Mouse (Mus musculus): ENCODE results near the gene Olfr243. TPM values are rescaled to one million over a fixed set of nuclear protein-coding genes. Genes with fewer than 3 reads are reported as not detected.
"Not testable (repeated sequence)": the region's sequence is repeated elsewhere in the genome, so short reads cannot be mapped to it uniquely, and the experiment has no call there.

Olfr243 gene
- polyA plus RNA-seq, 1 experiment from 2014 or later = not detected

DNA sequence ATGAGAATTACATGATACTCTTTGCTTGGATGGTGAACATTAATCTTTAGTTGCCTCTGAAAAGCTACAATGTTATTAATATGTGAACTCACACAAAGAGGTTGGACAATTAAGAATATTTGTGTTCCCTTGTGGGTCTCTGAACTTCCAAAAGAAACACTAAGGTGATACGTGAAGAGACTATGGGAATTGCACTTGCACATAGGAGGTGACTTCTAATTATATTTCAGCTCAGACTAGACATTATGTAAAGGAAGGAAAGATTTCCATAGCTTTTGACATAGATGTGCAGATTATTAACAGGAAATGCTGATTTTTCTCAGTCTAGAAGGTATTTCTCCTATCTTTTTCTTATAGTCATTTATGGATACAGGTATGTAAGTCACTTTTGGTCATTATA, 15.6 kb downstream of the Olfr243 start, which contains the start of gene Olfr628:
Olfr628 (plus strand) TSS at position 301 of the 400 bp plus-strand sequence.
- TF ChIP-seq CTCF (IDR thresholded peaks at IDR 0.05; ENCODE audit: low read depth) (no peak), EP300 (optimal IDR thresholded peaks at IDR 0.05) (no peak)
- DNase-seq (ENCODE audit: low spot score) (no peak), ATAC-seq (ENCODE audit: low FRiP score, low TSS enrichment) (no peak)
- no peaks in the 10 kb centered on the region for H3K9me3 ChIP-seq (ENCODE audit: control insufficient read depth, low read length)
- no peaks in the 10 kb centered on the region for H3K36me3 ChIP-seq (ENCODE audit: control insufficient read depth, insufficient read depth, low read length)
- H3K4me1 ChIP-seq (replicated peaks; ENCODE audit: control insufficient read depth, insufficient read depth) = no peaks in the 10 kb centered on the region
- no peak within 1 kb of the TSS for H3K9ac ChIP-seq (ENCODE audit: low read length)
- no peak within 1 kb of the TSS for H3K27ac ChIP-seq (replicated peaks)
- no peak within 1 kb of the TSS for H3K4me2 ChIP-seq (replicated peaks; ENCODE audit: low read depth)
- H3K27me3 ChIP-seq (ENCODE audit: control insufficient read depth, insufficient read depth, low read length) = no peaks in the 10 kb centered on the region
- 77% methylated on average over 1 of the region's 1 CpGs for WGBS
- no peak within 1 kb of the TSS for H3K4me3 ChIP-seq (ENCODE audit: low read depth, low read length)

DNA sequence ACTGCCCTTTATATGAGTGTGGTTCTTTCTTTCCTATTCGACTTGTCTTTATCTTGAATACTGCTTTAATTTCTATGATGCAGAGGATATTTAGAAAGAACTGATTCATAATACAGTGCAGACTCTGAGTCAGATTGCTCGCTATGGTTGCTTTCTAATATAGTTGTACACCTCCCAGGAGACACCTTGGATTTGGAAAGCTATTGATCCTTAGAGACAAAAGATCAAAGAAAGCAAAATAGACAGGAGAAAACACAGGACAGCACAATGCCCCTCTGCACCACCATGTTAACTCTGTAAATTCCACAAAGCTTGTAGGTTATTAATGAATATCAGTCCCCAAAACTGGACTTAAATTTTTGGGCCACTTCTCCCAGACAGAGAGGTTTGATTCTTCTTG, 30.4 kb downstream of the Olfr243 start, which contains the start of gene Olfr629:
Olfr629 (minus strand) TSS at position 101 of the 400 bp plus-strand sequence.
- 70% methylated on average over 2 of the region's 2 CpGs for WGBS

DNA sequence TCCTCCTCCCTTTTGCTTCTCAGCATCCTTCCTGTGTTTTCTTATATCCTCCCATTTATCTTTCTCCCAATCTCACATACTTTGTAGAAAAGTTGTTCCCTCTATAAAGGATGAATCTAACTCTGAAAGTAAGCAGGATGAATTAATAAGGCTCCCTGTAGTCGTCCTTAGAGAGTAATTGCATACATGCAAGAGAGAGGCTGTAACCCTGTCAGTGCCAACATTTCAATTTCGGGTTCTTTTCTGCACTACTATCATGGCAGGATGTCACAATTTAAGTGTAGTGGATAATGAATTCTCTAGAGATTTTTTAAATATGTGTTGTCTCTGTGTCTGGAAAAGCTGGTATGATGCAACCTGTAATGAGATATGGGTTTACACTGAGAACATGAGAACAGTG, 42.8 kb downstream of the Olfr243 start, which contains the start of gene Olfr630:
Olfr630 (minus strand) TSS at position 101 of the 400 bp plus-strand sequence.
- H3K9me3 ChIP-seq (ENCODE audit: control insufficient read depth, low read length) = no peaks in the 10 kb centered on the region
- DNase-seq (ENCODE audit: low spot score) (no peak), ATAC-seq (ENCODE audit: low FRiP score, low TSS enrichment) (no peak)
- H3K27ac ChIP-seq (replicated peaks) = no peak within 1 kb of the TSS
- 36% methylated on average over 2 of the region's 2 CpGs for WGBS
- H3K4me2 ChIP-seq (replicated peaks; ENCODE audit: low read depth) = no peak within 1 kb of the TSS
- TF ChIP-seq CTCF (IDR thresholded peaks at IDR 0.05; ENCODE audit: low read depth) = no peak
- no peak for TF ChIP-seq EP300 (optimal IDR thresholded peaks at IDR 0.05)
- H3K36me3 ChIP-seq (ENCODE audit: control insufficient read depth, insufficient read depth, low read length) = no peaks in the 10 kb centered on the region
- no peaks in the 10 kb centered on the region for H3K4me1 ChIP-seq (replicated peaks; ENCODE audit: control insufficient read depth, insufficient read depth)
- no peak within 1 kb of the TSS for H3K9ac ChIP-seq (ENCODE audit: low read length)
- no peak within 1 kb of the TSS for H3K4me3 ChIP-seq (ENCODE audit: low read depth, low read length)
- no peaks in the 10 kb centered on the region for H3K27me3 ChIP-seq (ENCODE audit: control insufficient read depth, insufficient read depth, low read length)

More for the DNA sequence above, 30.4 kb downstream of the Olfr243 start, which contains the start of gene Olfr629:
- no peak within 1 kb of the TSS for H3K4me2 ChIP-seq (replicated peaks; ENCODE audit: low read depth)
- H3K27me3 ChIP-seq (ENCODE audit: control insufficient read depth, insufficient read depth, low read length) = no peaks in the 10 kb centered on the region
- ATAC-seq (ENCODE audit: low FRiP score, low TSS enrichment) (no peak), DNase-seq (ENCODE audit: low spot score) (no peak)
- H3K27ac ChIP-seq (replicated peaks) = no peak within 1 kb of the TSS
- H3K4me1 ChIP-seq (replicated peaks; ENCODE audit: control insufficient read depth, insufficient read depth) = no peaks in the 10 kb centered on the region
- no peak within 1 kb of the TSS for H3K4me3 ChIP-seq (ENCODE audit: low read depth, low read length)
- no peaks in the 10 kb centered on the region for H3K36me3 ChIP-seq (ENCODE audit: control insufficient read depth, insufficient read depth, low read length)
- no peaks in the 10 kb centered on the region for H3K9me3 ChIP-seq (ENCODE audit: control insufficient read depth, low read length)
- H3K9ac ChIP-seq (ENCODE audit: low read length) = no peak within 1 kb of the TSS
- TF ChIP-seq CTCF (IDR thresholded peaks at IDR 0.05; ENCODE audit: low read depth) = no peak
- TF ChIP-seq EP300 (optimal IDR thresholded peaks at IDR 0.05) = no peak

DNA sequence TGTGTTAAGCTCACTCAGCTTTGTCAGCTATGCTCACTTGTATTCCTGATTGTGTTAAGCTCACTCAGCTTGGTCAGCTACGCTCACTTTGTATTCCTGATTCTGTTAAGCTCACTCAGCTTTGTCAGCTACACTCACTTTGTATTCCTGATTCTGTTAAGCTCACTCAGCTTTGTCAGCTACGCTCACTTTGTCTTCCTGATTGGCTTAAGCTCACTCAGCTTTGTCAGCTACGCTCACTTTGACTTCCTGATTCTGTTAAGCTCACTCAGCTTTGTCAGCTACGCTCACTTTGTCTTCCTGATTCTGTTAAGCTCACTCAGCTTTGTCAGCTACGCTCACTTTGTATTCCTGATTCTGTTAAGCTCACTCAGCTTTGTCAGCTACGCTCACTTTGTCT, 47.7 kb downstream of the Olfr243 start:
- 81% methylated on average over 6 of the region's 6 CpGs for WGBS
- not testable (repeated sequence) for H3K27me3 ChIP-seq (ENCODE audit: control insufficient read depth, insufficient read depth, low read length); H3K9ac ChIP-seq (ENCODE audit: low read length); H3K4me1 ChIP-seq (replicated peaks; ENCODE audit: control insufficient read depth, insufficient read depth); H3K9me3 ChIP-seq (ENCODE audit: control insufficient read depth, low read length); DNase-seq (ENCODE audit: low spot score); H3K27ac ChIP-seq (replicated peaks); H3K4me3 ChIP-seq (ENCODE audit: low read depth, low read length); H3K36me3 ChIP-seq (ENCODE audit: control insufficient read depth, insufficient read depth, low read length); H3K4me2 ChIP-seq (replicated peaks; ENCODE audit: low read depth); ATAC-seq (ENCODE audit: low FRiP score, low TSS enrichment)

GRCm38 (mm10) chr7:103767687-103768086, 53.2 kb downstream of the Olfr243 start:
- not testable (repeated sequence) for H3K27ac ChIP-seq (replicated peaks); H3K9me3 ChIP-seq (ENCODE audit: control insufficient read depth, low read length); H3K4me2 ChIP-seq (replicated peaks; ENCODE audit: low read depth); ATAC-seq (ENCODE audit: low FRiP score, low TSS enrichment); H3K27me3 ChIP-seq (ENCODE audit: control insufficient read depth, insufficient read depth, low read length); H3K36me3 ChIP-seq (ENCODE audit: control insufficient read depth, insufficient read depth, low read length); H3K4me3 ChIP-seq (ENCODE audit: low read depth, low read length); DNase-seq (ENCODE audit: low spot score); H3K9ac ChIP-seq (ENCODE audit: low read length); H3K4me1 ChIP-seq (replicated peaks; ENCODE audit: control insufficient read depth, insufficient read depth)
- WGBS = 85% methylated on average over 5 of the region's 6 CpGs

Other genes with a start within 250 kb of the Olfr243 start
- not detected in 2 replicates for gene Olfr608, start 244.8 kb upstream of the Olfr243 start, polyA plus RNA-seq (2015; fragmentation: Nextera tagmentation; extraction: Ambion mirVana)
- not detected in 2 replicates for gene Olfr609, start 216.6 kb upstream of the Olfr243 start, polyA plus RNA-seq (2015; fragmentation: Nextera tagmentation; extraction: Ambion mirVana)
- not detected in 2 replicates for gene Olfr610, start 202.5 kb upstream of the Olfr243 start, polyA plus RNA-seq (2015; fragmentation: Nextera tagmentation; extraction: Ambion mirVana)
- not detected in 2 replicates for gene Olfr611, start 193.8 kb upstream of the Olfr243 start, polyA plus RNA-seq (2015; fragmentation: Nextera tagmentation; extraction: Ambion mirVana)
- gene Olfr612, start 172.0 kb upstream of the Olfr243 start, polyA plus RNA-seq (2015; fragmentation: Nextera tagmentation; extraction: Ambion mirVana) = not detected in 2 replicates
- gene Olfr613, start 166.6 kb upstream of the Olfr243 start, polyA plus RNA-seq (2015; fragmentation: Nextera tagmentation; extraction: Ambion mirVana) = not detected in 2 replicates
- not detected in 2 replicates for gene Olfr615, start 158.6 kb upstream of the Olfr243 start, polyA plus RNA-seq (2015; fragmentation: Nextera tagmentation; extraction: Ambion mirVana)
- not detected in 2 replicates for gene Olfr616, start 145.5 kb upstream of the Olfr243 start, polyA plus RNA-seq (2015; fragmentation: Nextera tagmentation; extraction: Ambion mirVana)
- not detected in 2 replicates for gene Olfr617, start 141.6 kb upstream of the Olfr243 start, polyA plus RNA-seq (2015; fragmentation: Nextera tagmentation; extraction: Ambion mirVana)
- 0.10 and 0.22 TPM in 2 replicates for gene Olfr618, start 124.6 kb upstream of the Olfr243 start, polyA plus RNA-seq (2015; fragmentation: Nextera tagmentation; extraction: Ambion mirVana)
- not detected in 2 replicates for gene Olfr619, start 114.1 kb upstream of the Olfr243 start, polyA plus RNA-seq (2015; fragmentation: Nextera tagmentation; extraction: Ambion mirVana)
- 0.10 TPM in 1 of 2 replicates, not detected in the other for gene Olfr620, start 102.1 kb upstream of the Olfr243 start, polyA plus RNA-seq (2015; fragmentation: Nextera tagmentation; extraction: Ambion mirVana)
- not detected in 2 replicates for gene Olfr622, start 72.0 kb upstream of the Olfr243 start, polyA plus RNA-seq (2015; fragmentation: Nextera tagmentation; extraction: Ambion mirVana)
- not detected in 2 replicates for gene Olfr623, start 51.0 kb upstream of the Olfr243 start, polyA plus RNA-seq (2015; fragmentation: Nextera tagmentation; extraction: Ambion mirVana)
- 0.02 TPM in 1 of 2 replicates, not detected in the other for gene Olfr624, start 43.5 kb upstream of the Olfr243 start, polyA plus RNA-seq (2015; fragmentation: Nextera tagmentation; extraction: Ambion mirVana)
- gene Olfr625-ps1, start 32.0 kb upstream of the Olfr243 start, polyA plus RNA-seq (2015; fragmentation: Nextera tagmentation; extraction: Ambion mirVana) = not detected in 2 replicates
- gene Olfr628, start 15.7 kb downstream of the Olfr243 start, polyA plus RNA-seq (2015; fragmentation: Nextera tagmentation; extraction: Ambion mirVana) = not detected in 2 replicates
- not detected in 2 replicates for gene Olfr629, start 30.3 kb downstream of the Olfr243 start, polyA plus RNA-seq (2015; fragmentation: Nextera tagmentation; extraction: Ambion mirVana)
- not detected in 2 replicates for gene Olfr630, start 42.7 kb downstream of the Olfr243 start, polyA plus RNA-seq (2015; fragmentation: Nextera tagmentation; extraction: Ambion mirVana)
- gene Olfr69, start 56.9 kb downstream of the Olfr243 start, polyA plus RNA-seq (2015; fragmentation: Nextera tagmentation; extraction: Ambion mirVana) = not detected in 2 replicates
- 0.02 TPM in 1 of 2 replicates, not detected in the other for gene Olfr68, start 65.0 kb downstream of the Olfr243 start, polyA plus RNA-seq (2015; fragmentation: Nextera tagmentation; extraction: Ambion mirVana)
- not detected in 2 replicates for gene Olfr67, start 77.2 kb downstream of the Olfr243 start, polyA plus RNA-seq (2015; fragmentation: Nextera tagmentation; extraction: Ambion mirVana)
- gene Hbb-bt, start 99.3 kb downstream of the Olfr243 start, polyA plus RNA-seq (2015; fragmentation: Nextera tagmentation; extraction: Ambion mirVana) = 137 and 177 TPM in 2 replicates
- gene Hbb-bs, start 113.4 kb downstream of the Olfr243 start, polyA plus RNA-seq (2015; fragmentation: Nextera tagmentation; extraction: Ambion mirVana) = 597 and 747 TPM in 2 replicates
- gene Hbb-bh2, start 125.8 kb downstream of the Olfr243 start, polyA plus RNA-seq (2015; fragmentation: Nextera tagmentation; extraction: Ambion mirVana) = not detected in 2 replicates
- gene Hbb-bh1, start 128.5 kb downstream of the Olfr243 start, polyA plus RNA-seq (2015; fragmentation: Nextera tagmentation; extraction: Ambion mirVana) = not detected in 2 replicates
- gene Hbb-y, start 138.5 kb downstream of the Olfr243 start, polyA plus RNA-seq (2015; fragmentation: Nextera tagmentation; extraction: Ambion mirVana) = not detected in 2 replicates
- not detected in 2 replicates for gene Olfr66, start 171.6 kb downstream of the Olfr243 start, polyA plus RNA-seq (2015; fragmentation: Nextera tagmentation; extraction: Ambion mirVana)
- not detected in 2 replicates for gene Olfr64, start 179.8 kb downstream of the Olfr243 start, polyA plus RNA-seq (2015; fragmentation: Nextera tagmentation; extraction: Ambion mirVana)
- not detected in 2 replicates for gene Olfr65, start 188.8 kb downstream of the Olfr243 start, polyA plus RNA-seq (2015; fragmentation: Nextera tagmentation; extraction: Ambion mirVana)
- not detected in 2 replicates for gene Olfr631, start 214.2 kb downstream of the Olfr243 start, polyA plus RNA-seq (2015; fragmentation: Nextera tagmentation; extraction: Ambion mirVana)
- not detected in 2 replicates for gene Olfr632, start 219.7 kb downstream of the Olfr243 start, polyA plus RNA-seq (2015; fragmentation: Nextera tagmentation; extraction: Ambion mirVana)
- gene Olfr633, start 229.8 kb downstream of the Olfr243 start, polyA plus RNA-seq (2015; fragmentation: Nextera tagmentation; extraction: Ambion mirVana) = not detected in 2 replicates

Measured in stomach, postnatal 0 days (tissue).